Mouse (Mus musculus): ENCODE results near the gene Fam133b. TPM values are rescaled to one million over a fixed set of nuclear protein-coding genes. Genes with fewer than 3 reads are reported as not detected.

Gene Fam133b
- polyA plus RNA-seq (2015; fragmentation: Nextera tagmentation; extraction: Ambion mirVana), result 32.5 and 35.5 TPM in 2 replicates

- peak; percentile 97 for ATAC-seq
- no peaks in the 10 kb centered on the region for H3K9me3 ChIP-seq
- peaks cover 21% of the 10 kb centered on the region for H3K4me1 ChIP-seq (replicated peaks)
Observed at GRCm38 (mm10) chr5:3543629-3544479, at the start of gene Fam133b. Gene Fam133b (plus strand): TSS chr5:3543833.

GRCm38 (mm10) chr5:3493968-3494367 lies 49.7 kb upstream of the Fam133b start:
- no peaks in the 10 kb centered on the region for H3K4me1 ChIP-seq (replicated peaks)
- H3K36me3 ChIP-seq, result no peaks in the 10 kb centered on the region
- H3K4me2 ChIP-seq (replicated peaks), result no peak overlapping the region
- no peak for ATAC-seq
- H3K9ac ChIP-seq (replicated peaks), result no peak overlapping the region
- H3K4me3 ChIP-seq (replicated peaks), result no peak overlapping the region
- H3K27me3 ChIP-seq, result no peaks in the 10 kb centered on the region
- H3K27ac ChIP-seq, result no peak overlapping the region
- H3K9me3 ChIP-seq, result no peaks in the 10 kb centered on the region
- WGBS, result 90% methylated on average over 9 of the region's 9 CpGs

More at GRCm38 (mm10) chr5:3543629-3544479, at the start of gene Fam133b:
- Histone ChIP-seq H3K27me3 (no peaks in the 10 kb centered on the region), H3K4me3 (replicated peaks) (peak within 1 kb of the TSS; percentile 92), H3K9ac (replicated peaks) (peak within 1 kb of the TSS; percentile 84), H3K4me2 (replicated peaks) (peak within 1 kb of the TSS; percentile 77), H3K36me3 (peaks cover 7% of the 10 kb centered on the region), H3K27ac (peak within 1 kb of the TSS; percentile 86)
- under 1% methylated on average over 78 of the region's 80 CpGs for WGBS

DNA sequence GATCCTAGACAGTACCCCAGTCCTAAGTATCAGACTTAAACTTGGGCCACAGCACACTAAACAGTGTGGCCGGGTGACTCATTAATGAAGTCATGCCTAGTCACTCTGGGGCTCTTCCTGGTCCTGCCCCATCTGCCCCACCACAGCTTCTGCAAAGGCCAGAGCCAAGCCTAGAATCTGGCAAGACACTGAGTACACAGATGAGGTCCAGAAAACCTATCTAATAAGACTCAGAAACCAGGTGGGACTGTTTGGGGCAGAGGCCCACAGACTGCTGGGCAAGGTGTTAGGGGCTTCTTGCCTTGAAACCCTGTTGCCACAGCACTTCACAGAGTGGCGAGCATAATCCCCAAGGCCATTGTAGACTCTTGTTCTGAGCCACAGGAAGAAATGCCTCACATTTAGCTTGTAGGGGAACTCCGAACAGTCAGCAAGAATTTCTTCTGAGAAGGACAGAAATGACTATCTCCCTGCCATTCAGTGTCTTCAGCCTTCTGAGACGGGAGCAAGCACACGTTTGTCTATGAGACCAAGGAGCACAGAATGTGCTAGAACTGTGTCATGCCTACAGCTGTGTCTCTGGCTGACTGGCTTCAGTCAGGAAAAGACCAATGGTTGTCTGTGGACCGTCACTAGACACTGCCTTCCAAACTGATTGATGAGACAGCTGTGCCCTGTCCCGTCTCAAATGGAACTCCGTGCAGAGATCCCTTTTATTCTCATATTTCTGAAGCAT lies 49.0 kb upstream of the Fam133b start:
- H3K4me3 ChIP-seq (replicated peaks), result no peak overlapping the region
- no peak overlapping the region for H3K9ac ChIP-seq (replicated peaks)
- no peaks in the 10 kb centered on the region for H3K9me3 ChIP-seq
- whole genome bisulfite sequencing, result 87% methylated on average over 8 of the region's 8 CpGs
- H3K27me3 ChIP-seq, result no peaks in the 10 kb centered on the region
- H3K4me1 ChIP-seq (replicated peaks), result no peaks in the 10 kb centered on the region
- no peak for ATAC-seq
- H3K4me2 ChIP-seq (replicated peaks), result no peak overlapping the region
- H3K27ac ChIP-seq, result no peak overlapping the region
- H3K36me3 ChIP-seq, result no peaks in the 10 kb centered on the region

DNA sequence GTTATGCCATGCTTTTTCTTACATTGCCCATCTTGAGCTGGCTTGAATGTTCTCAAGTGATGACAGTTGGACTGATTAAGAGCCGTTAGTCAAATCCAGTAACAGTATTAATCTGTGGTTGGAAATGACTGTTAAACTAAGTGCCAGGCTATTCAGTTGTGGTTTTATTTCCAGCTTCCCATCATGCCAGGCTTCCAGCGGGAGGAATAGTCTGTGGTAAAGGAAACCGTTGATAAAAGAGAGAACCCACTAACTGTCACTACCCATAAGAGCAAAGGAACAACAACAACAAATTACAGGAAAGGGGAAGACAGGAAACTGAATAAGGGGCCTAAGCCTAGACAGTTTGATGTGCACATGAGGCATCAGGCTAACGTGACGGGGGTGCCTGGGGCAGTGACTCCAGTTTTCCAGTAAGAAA lies 46.1 kb upstream of the Fam133b start:
- H3K4me2 ChIP-seq (replicated peaks), result no peak overlapping the region
- H3K4me3 ChIP-seq (replicated peaks), result no peak overlapping the region
- WGBS, result 86% methylated on average over 5 of the region's 5 CpGs

DNA sequence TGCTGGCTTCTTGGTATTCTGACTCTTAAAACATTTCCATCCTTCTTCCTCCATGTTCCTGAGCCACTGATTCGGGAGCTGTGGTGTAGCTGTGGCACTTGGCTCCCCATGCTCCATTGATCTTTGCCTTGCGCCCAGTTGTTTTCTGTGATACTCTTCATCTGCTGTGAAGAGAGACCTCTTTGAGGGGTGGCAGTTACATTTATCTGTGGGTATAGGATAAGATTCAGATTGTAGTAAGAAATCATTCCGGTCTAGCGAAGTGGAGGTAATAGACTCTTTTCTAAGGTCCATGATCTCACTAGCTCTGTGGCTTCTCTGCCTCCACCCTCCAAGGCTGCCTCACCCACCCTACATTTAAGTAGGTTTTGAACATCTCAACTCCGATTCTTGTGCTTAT lies 43.3 kb upstream of the Fam133b start:
- Histone ChIP-seq H3K4me3 (replicated peaks) (no peak overlapping the region), H3K9ac (replicated peaks) (no peak overlapping the region), H3K27me3 (no peaks in the 10 kb centered on the region), H3K36me3 (no peaks in the 10 kb centered on the region), H3K9me3 (no peaks in the 10 kb centered on the region), H3K4me2 (replicated peaks) (no peak overlapping the region), H3K4me1 (replicated peaks) (no peaks in the 10 kb centered on the region), H3K27ac (no peak overlapping the region)
- WGBS, result 90% methylated on average over 5 of the region's 5 CpGs
- no peak for ATAC-seq

More for the DNA sequence above, 46.1 kb upstream of the Fam133b start:
- no peaks in the 10 kb centered on the region for H3K9me3 ChIP-seq
- H3K27me3 ChIP-seq, result no peaks in the 10 kb centered on the region
- H3K4me1 ChIP-seq (replicated peaks), result no peaks in the 10 kb centered on the region
- H3K27ac ChIP-seq, result no peak overlapping the region
- no peak for ATAC-seq
- H3K9ac ChIP-seq (replicated peaks), result no peak overlapping the region
- H3K36me3 ChIP-seq, result no peaks in the 10 kb centered on the region

DNA sequence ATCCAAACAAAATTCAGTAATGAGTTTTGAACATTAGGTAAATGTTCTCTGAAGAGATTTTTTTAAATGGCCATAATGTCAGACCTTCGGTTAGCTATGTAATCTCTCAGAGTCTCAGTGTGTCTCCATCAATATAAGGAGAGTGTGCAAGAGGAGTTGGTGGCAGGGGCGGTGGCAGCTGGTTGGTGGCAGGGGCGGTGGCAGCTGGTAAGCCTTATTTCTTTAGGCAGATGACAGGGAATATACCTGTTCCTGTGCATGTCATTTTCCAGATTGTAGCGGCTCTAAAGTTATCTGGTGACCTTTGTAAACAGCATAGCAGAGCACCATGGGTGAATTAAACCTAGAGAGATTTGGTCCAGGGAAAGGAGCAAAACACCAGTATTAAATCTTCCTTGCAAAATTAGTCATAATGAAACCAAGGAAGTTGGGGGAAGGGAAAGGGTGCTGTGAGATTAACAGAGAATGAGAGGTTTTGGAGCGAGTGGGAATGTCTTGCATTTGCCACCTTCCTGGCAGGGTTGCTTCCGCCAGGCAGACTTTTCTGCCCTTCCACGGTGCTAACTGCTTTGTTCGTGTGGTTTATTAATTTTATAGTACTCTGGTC lies 42.6 kb upstream of the Fam133b start:
- Histone ChIP-seq H3K4me3 (replicated peaks) (no peak overlapping the region), H3K27me3 (no peaks in the 10 kb centered on the region), H3K36me3 (no peaks in the 10 kb centered on the region), H3K4me1 (replicated peaks) (no peaks in the 10 kb centered on the region), H3K9ac (replicated peaks) (no peak overlapping the region), H3K27ac (no peak overlapping the region), H3K4me2 (replicated peaks) (no peak overlapping the region), H3K9me3 (no peaks in the 10 kb centered on the region)
- WGBS, result 81% methylated on average over 8 of the region's 8 CpGs
- no peak for ATAC-seq

DNA sequence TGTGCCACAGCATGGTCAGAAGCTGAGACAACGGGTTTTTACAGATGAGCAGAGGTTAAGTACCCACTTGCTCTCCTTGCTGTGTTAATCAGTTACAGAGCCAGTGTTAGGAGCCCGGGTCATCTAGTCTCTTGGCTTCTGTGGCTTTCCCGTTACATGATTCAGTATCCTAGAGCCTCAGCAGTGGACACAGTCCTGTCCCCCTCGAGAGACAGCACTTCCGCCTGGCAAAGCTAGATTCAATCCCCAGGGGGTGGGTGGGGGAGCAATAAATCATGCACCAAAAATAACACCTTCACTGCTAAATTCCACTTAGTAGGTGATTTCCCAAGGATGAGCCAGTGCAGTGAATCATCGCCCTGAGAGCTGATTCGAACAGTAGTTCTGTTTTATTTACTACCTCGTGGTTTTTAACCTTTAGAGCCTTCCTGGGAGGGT lies 42.0 kb upstream of the Fam133b start:
- H3K27me3 ChIP-seq, result no peaks in the 10 kb centered on the region
- no peak overlapping the region for H3K4me3 ChIP-seq (replicated peaks)
- no peak overlapping the region for H3K4me2 ChIP-seq (replicated peaks)
- H3K27ac ChIP-seq, result no peak overlapping the region
- no peak overlapping the region for H3K9ac ChIP-seq (replicated peaks)
- 65% methylated on average over 8 of the region's 8 CpGs for WGBS
- no peaks in the 10 kb centered on the region for H3K9me3 ChIP-seq
- H3K36me3 ChIP-seq, result no peaks in the 10 kb centered on the region
- no peaks in the 10 kb centered on the region for H3K4me1 ChIP-seq (replicated peaks)
- ATAC-seq, result no peak

DNA sequence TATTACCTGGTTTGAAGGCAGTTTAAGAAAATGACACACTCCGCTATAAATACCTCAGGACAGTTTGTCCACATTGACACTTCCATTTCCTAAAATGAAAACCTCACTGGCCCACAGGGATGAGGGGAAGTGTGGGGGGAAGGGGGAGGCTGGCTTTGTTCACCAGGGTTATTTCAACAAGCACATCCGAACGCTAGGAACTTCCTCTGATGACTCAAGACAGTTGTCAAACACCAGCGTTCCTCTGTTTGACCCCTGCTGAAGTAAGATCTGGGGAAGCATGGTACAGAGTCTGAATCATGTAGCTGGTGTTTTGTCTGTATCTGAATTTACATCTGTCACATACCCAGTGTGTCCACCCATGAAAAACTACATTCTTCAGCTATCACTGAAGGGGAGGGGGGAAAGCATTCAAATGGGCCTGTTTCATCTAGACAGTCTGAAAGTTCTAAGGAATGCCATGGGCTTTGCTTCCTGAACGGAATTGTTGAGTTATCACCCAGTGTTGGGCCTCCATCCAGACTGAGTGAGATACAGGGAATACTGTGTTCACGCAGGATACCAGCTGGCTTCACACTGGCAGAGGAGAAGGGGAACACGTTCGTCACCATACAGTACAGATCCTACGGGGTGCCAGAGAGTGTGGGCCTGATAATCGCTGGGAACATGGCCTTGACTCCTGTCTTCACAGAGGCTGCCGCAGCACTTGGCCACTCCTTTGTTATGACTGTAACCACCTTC lies 40.9 kb upstream of the Fam133b start:
- 0 out of 2 replicates have a peak, but pooled peaks have one; percentile 45 for ATAC-seq
- H3K4me3 ChIP-seq (replicated peaks), result no peak overlapping the region
- no peak overlapping the region for H3K4me2 ChIP-seq (replicated peaks)
- no peak overlapping the region for H3K27ac ChIP-seq
- H3K4me1 ChIP-seq (replicated peaks), result no peaks in the 10 kb centered on the region
- H3K27me3 ChIP-seq, result no peaks in the 10 kb centered on the region
- no peak overlapping the region for H3K9ac ChIP-seq (replicated peaks)
- no peaks in the 10 kb centered on the region for H3K9me3 ChIP-seq
- H3K36me3 ChIP-seq, result no peaks in the 10 kb centered on the region
- 82% methylated on average over 11 of the region's 11 CpGs for WGBS

DNA sequence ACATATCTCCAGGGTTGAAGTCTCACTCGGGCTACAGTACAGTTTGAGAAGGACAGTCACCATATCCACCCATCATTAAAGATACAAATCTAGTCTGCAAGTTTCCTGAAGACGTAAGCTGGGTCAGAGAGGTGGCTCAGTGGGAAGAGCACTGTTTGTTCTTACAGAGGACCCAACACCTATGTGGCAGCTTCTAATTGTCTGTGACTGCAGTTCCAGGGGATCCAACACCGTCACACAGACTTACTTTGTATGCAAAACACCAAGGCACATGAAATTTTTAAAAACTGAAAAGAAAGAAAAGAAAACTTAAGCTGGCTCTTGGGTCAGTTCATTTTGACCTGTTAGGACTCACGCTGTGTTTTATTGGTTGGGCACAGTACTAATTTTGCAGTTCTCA lies 40.3 kb upstream of the Fam133b start:
- WGBS, result 80% methylated on average over 4 of the region's 4 CpGs
- Histone ChIP-seq H3K27ac (no peak overlapping the region), H3K36me3 (no peaks in the 10 kb centered on the region), H3K4me2 (replicated peaks) (no peak overlapping the region), H3K4me3 (replicated peaks) (no peak overlapping the region), H3K4me1 (replicated peaks) (no peaks in the 10 kb centered on the region), H3K27me3 (no peaks in the 10 kb centered on the region), H3K9ac (replicated peaks) (no peak overlapping the region), H3K9me3 (no peaks in the 10 kb centered on the region)
- no peak for ATAC-seq

GRCm38 (mm10) chr5:3503836-3504323 lies 39.8 kb upstream of the Fam133b start:
- Histone ChIP-seq H3K4me1 (replicated peaks) (no peaks in the 10 kb centered on the region), H3K4me2 (replicated peaks) (no peak overlapping the region), H3K9me3 (no peaks in the 10 kb centered on the region), H3K27me3 (no peaks in the 10 kb centered on the region), H3K9ac (replicated peaks) (no peak overlapping the region), H3K4me3 (replicated peaks) (no peak overlapping the region), H3K36me3 (no peaks in the 10 kb centered on the region), H3K27ac (no peak overlapping the region)
- 88% methylated on average over 9 of the region's 9 CpGs for WGBS
- no peak for ATAC-seq

DNA sequence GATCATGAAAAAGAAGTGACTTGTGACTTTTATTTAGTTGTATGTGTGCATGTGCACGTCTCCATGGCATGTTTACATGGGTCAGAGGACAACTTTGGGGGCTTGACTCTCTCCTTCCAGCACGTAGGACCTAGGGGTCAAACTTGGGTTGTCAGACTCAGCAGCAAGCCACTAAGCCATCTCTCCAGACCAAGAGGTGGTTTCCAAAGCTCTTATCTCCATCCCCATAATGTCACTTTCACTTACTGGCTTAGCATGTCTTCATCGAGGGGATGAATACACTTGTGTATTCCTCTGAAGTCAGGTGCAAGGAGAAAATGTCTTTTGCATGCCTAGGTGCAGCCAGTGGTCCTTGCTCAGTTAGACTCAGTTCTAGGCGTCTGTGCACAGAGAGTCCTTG lies 39.2 kb upstream of the Fam133b start:
- no peaks in the 10 kb centered on the region for H3K9me3 ChIP-seq
- no peaks in the 10 kb centered on the region for H3K4me1 ChIP-seq (replicated peaks)
- ATAC-seq, result no peak
- no peak overlapping the region for H3K9ac ChIP-seq (replicated peaks)
- H3K4me2 ChIP-seq (replicated peaks), result no peak overlapping the region
- H3K4me3 ChIP-seq (replicated peaks), result no peak overlapping the region
- H3K27me3 ChIP-seq, result no peaks in the 10 kb centered on the region
- no peaks in the 10 kb centered on the region for H3K36me3 ChIP-seq
- no peak overlapping the region for H3K27ac ChIP-seq
- 67% methylated on average over 4 of the region's 4 CpGs for WGBS
